Comparison of ENCODE assay signal across 11 mouse cellular contexts in the genomic region with DNA sequence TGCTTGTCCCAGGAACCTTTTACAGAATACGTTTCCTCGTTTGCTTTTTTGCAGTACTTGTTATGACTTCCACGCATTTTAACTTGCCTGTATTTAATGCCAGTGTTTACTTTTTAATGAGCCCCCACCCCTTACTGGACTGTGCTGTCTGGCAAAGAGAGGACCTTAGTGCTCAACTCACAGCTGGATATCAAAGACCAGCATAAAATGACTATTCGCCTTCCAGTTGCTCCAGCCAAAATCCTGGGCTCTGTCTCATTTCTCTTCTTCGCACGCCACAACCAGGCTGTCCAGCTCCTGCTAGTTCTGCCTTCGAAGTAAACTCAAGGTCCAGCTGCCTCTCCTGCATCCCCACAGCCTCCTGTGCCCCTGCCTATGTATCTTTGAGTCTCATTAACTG.
"Had no signal": no experiment of that assay in that cellular context is flagged by ENCODE, and none has a peak within 500 bp of the region (broad histone marks: within the 10 kb centered on the region; RNA-seq: fewer than 3 reads in every experiment).

No protein-coding gene starts in this region.

- ATAC-seq: lung, postnatal 0 days had no signal

- H3K27ac ChIP-seq: layer of hippocampus, adult 2 months; liver, embryonic 13.5 days had no signal

- H3K4me1 ChIP-seq: liver, embryonic 13.5 days had no signal

- H3K4me2 ChIP-seq: liver, embryonic 13.5 days; midbrain, embryonic 11.5 days had no signal

- H3K9me3 ChIP-seq: liver, embryonic 13.5 days had no signal

- H3K9ac ChIP-seq: liver, embryonic 13.5 days had no signal

- H3K27me3 ChIP-seq: liver, embryonic 13.5 days had no signal

- H3K36me3 ChIP-seq: liver, embryonic 13.5 days had no signal

- H3K4me3 ChIP-seq: layer of hippocampus, adult 2 months; liver, embryonic 13.5 days had no signal

- DNase-seq: kidney, adult 11 months; kidney, adult 9 months; kidney, postnatal 14 days; layer of hippocampus, adult 9-11 months; liver, embryonic 13.5 days; lung, postnatal 4 days; midbrain, embryonic 14.5 days; thymus, postnatal 25 days had no signal
